Mouse (Mus musculus): ENCODE data around the gene Gramd1b. TPM values are rescaled to one million over a fixed set of nuclear protein-coding genes. Genes with fewer than 3 reads are reported as not detected.
A peak's percentile ranks its signal among the peaks of the same experiment; 100 is the strongest.

Gene Gramd1b
- polyA plus RNA-seq, 1 experiment from 2014 or later = 2.2 TPM

GRCm38 (mm10) chr9:40317735-40318134, 213.4 kb downstream of the Gramd1b start:
- H3K36me3 ChIP-seq (ENCODE audit: insufficient read depth, low read length) = no peaks in the 10 kb centered on the region
- H3K27me3 ChIP-seq (replicated peaks; ENCODE audit: insufficient read depth, low read length) = no peaks in the 10 kb centered on the region
- H3K4me2 ChIP-seq (replicated peaks; ENCODE audit: low read depth, low read length) = no peak overlapping the region
- ATAC-seq (no peak), DNase-seq (ENCODE audit: low spot score) (no peak)
- peaks cover 16% of the 10 kb centered on the region; the same call in 1 of the 2 replicates for H3K4me1 ChIP-seq (ENCODE audit: insufficient read depth, low read depth, low read length)
- no peak overlapping the region for H3K9ac ChIP-seq (replicated peaks; ENCODE audit: low read depth)
- H3K9me3 ChIP-seq (ENCODE audit: low read length) = no peaks in the 10 kb centered on the region
- H3K4me3 ChIP-seq (ENCODE audit: low read depth, low read length) = no peak overlapping the region
- H3K27ac ChIP-seq (ENCODE audit: low read length) = no peak overlapping the region
- WGBS = 76% methylated on average over 4 of the region's 4 CpGs
- TF ChIP-seq CTCF (IDR thresholded peaks at IDR 0.05) (no peak), EP300 (IDR thresholded peaks at IDR 0.05) (no peak)

DNA sequence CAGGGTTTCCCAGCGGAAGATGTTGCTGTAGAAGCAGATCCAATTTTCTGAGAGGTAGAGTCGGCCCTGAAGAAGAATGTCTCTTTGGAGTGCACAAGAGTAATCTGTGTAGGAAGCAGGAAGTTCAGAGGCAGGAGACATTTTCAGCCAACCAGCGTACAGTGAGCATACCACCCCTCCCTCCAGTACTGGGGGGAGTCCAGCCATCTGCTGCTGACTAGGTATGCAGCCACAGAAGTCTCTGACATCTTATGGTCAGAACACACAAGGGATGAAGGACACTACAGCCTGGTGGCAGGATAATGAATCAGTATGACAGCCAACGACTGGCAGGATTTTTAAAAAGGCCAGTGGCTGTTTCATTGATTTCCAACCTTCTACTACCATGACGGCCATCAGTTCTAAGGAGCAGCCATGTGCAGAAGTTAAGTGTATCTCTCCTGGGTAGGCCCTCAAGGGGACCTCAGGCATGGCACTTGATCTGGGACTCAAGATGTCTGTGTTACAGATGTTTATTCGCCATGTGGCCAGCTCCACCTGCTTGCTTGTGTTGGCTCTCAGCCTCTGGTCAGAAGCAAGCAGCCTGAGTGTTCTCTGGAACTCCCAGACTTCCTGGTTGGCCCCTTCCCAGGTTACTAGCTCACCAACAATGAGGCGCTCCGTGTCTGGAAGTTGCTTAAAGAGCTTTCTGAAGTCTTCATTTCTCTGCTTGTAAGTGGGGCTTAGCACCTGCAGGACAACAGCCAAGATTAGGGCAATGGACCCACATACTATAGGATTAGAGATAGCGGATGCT, 214.1 kb downstream of the Gramd1b start:
- H3K9me3 ChIP-seq (ENCODE audit: low read length) = no peaks in the 10 kb centered on the region
- no peak overlapping the region for H3K4me3 ChIP-seq (ENCODE audit: low read depth, low read length)
- H3K4me1 ChIP-seq (ENCODE audit: insufficient read depth, low read depth, low read length) = peaks cover 16% of the 10 kb centered on the region; the same call in 1 of the 2 replicates
- WGBS = 63% methylated on average over 9 of the region's 9 CpGs
- no peak overlapping the region for H3K4me2 ChIP-seq (replicated peaks; ENCODE audit: low read depth, low read length)
- DNase-seq (ENCODE audit: low spot score) = peak; percentile 77
- H3K27ac ChIP-seq (ENCODE audit: low read length) = no peak overlapping the region
- no peak for TF ChIP-seq EP300 (IDR thresholded peaks at IDR 0.05)
- no peak for TF ChIP-seq CTCF (IDR thresholded peaks at IDR 0.05)
- H3K27me3 ChIP-seq (replicated peaks; ENCODE audit: insufficient read depth, low read length) = no peaks in the 10 kb centered on the region
- H3K36me3 ChIP-seq (ENCODE audit: insufficient read depth, low read length) = no peaks in the 10 kb centered on the region
- H3K9ac ChIP-seq (replicated peaks; ENCODE audit: low read depth) = no peak overlapping the region
- peak; percentile 36 for ATAC-seq

DNA sequence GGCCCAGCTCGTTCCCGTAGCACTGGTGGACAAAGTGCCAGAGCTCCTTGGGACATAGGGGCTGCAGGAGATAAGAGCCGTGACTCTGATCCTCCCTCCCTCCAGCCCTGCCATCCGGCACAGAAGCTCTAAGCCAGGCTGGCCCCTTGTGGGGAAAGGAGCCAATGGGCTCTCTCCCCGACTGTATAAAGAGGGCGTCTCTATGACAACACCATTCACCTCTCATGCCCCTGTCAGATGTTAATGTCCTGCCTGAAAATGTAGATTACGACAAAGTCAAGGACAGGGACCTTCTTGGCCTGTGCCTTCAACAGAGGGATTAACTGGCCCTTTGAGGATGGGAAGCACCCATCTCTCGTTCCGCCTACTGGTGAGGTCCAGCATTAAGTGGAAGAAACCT, 219.4 kb downstream of the Gramd1b start:
- ATAC-seq (no peak), DNase-seq (ENCODE audit: low spot score) (no peak)
- H3K9ac ChIP-seq (replicated peaks; ENCODE audit: low read depth) = no peak overlapping the region
- H3K4me3 ChIP-seq (ENCODE audit: low read depth, low read length) = no peak overlapping the region
- H3K27me3 ChIP-seq (replicated peaks; ENCODE audit: insufficient read depth, low read length) = no peaks in the 10 kb centered on the region
- H3K4me1 ChIP-seq (ENCODE audit: insufficient read depth, low read depth, low read length) = no peaks in the 10 kb centered on the region
- H3K9me3 ChIP-seq (ENCODE audit: low read length) = no peaks in the 10 kb centered on the region
- H3K27ac ChIP-seq (ENCODE audit: low read length) = no peak overlapping the region
- no peak overlapping the region for H3K4me2 ChIP-seq (replicated peaks; ENCODE audit: low read depth, low read length)
- 71% methylated on average over 9 of the region's 9 CpGs for WGBS
- peaks cover 6% of the 10 kb centered on the region; the same call in 1 of the 2 replicates for H3K36me3 ChIP-seq (ENCODE audit: insufficient read depth, low read length)
- no peak for TF ChIP-seq EP300 (IDR thresholded peaks at IDR 0.05)
- no peak for TF ChIP-seq CTCF (IDR thresholded peaks at IDR 0.05)

GRCm38 (mm10) chr9:40309876-40310275, 221.3 kb downstream of the Gramd1b start:
- no peak overlapping the region for H3K4me2 ChIP-seq (replicated peaks; ENCODE audit: low read depth, low read length)
- no peak for TF ChIP-seq CTCF (IDR thresholded peaks at IDR 0.05)
- TF ChIP-seq EP300 (IDR thresholded peaks at IDR 0.05) = no peak
- WGBS = 98% methylated on average over 6 of the region's 6 CpGs
- H3K9me3 ChIP-seq (ENCODE audit: low read length) = no peaks in the 10 kb centered on the region
- no peak overlapping the region for H3K9ac ChIP-seq (replicated peaks; ENCODE audit: low read depth)
- H3K4me1 ChIP-seq (ENCODE audit: insufficient read depth, low read depth, low read length) = no peaks in the 10 kb centered on the region
- DNase-seq (ENCODE audit: low spot score) (no peak), ATAC-seq (no peak)
- no peak overlapping the region for H3K4me3 ChIP-seq (ENCODE audit: low read depth, low read length)
- no peak overlapping the region for H3K27ac ChIP-seq (ENCODE audit: low read length)
- peaks cover 6% of the 10 kb centered on the region; the same call in 1 of the 2 replicates for H3K36me3 ChIP-seq (ENCODE audit: insufficient read depth, low read length)
- no peaks in the 10 kb centered on the region for H3K27me3 ChIP-seq (replicated peaks; ENCODE audit: insufficient read depth, low read length)

GRCm38 (mm10) chr9:40307311-40307710, 223.9 kb downstream of the Gramd1b start:
- peaks cover 6% of the 10 kb centered on the region; the same call in 1 of the 2 replicates for H3K36me3 ChIP-seq (ENCODE audit: insufficient read depth, low read length)
- H3K27me3 ChIP-seq (replicated peaks; ENCODE audit: insufficient read depth, low read length) = no peaks in the 10 kb centered on the region
- no peak for ATAC-seq
- no peak overlapping the region for H3K9ac ChIP-seq (replicated peaks; ENCODE audit: low read depth)
- no peak for DNase-seq (ENCODE audit: low spot score)
- 94% methylated on average over 3 of the region's 3 CpGs for WGBS
- no peaks in the 10 kb centered on the region for H3K4me1 ChIP-seq (ENCODE audit: insufficient read depth, low read depth, low read length)
- H3K4me2 ChIP-seq (replicated peaks; ENCODE audit: low read depth, low read length) = no peak overlapping the region
- H3K27ac ChIP-seq (ENCODE audit: low read length) = no peak overlapping the region
- TF ChIP-seq EP300 (IDR thresholded peaks at IDR 0.05) (no peak), CTCF (IDR thresholded peaks at IDR 0.05) (no peak)
- no peak overlapping the region for H3K4me3 ChIP-seq (ENCODE audit: low read depth, low read length)
- no peaks in the 10 kb centered on the region for H3K9me3 ChIP-seq (ENCODE audit: low read length)

DNA sequence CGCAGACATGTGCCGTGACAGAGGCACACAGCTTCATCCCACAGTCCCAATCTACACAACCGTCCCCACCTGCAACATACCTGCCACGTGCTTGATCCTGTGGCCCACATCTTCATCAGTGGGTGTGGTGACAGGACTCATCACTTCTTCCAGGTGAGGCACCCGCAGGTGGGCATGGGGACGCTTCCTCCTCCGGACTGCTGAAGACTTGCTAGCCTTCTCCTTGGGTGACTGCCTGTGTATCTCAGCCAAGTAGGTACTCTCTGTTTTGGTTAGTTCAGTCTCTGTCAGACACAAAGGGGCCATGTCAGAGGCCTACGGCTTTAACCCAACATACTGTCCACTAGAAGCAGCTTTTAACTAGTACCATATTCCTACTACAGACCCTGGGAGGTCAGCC, 226.9 kb downstream of the Gramd1b start:
- Histone ChIP-seq H3K9me3 (ENCODE audit: low read length) (no peaks in the 10 kb centered on the region), H3K4me2 (replicated peaks; ENCODE audit: low read depth, low read length) (no peak overlapping the region), H3K9ac (replicated peaks; ENCODE audit: low read depth) (no peak overlapping the region), H3K27me3 (replicated peaks; ENCODE audit: insufficient read depth, low read length) (no peaks in the 10 kb centered on the region), H3K36me3 (ENCODE audit: insufficient read depth, low read length) (peaks cover 6% of the 10 kb centered on the region; the same call in 1 of the 2 replicates), H3K27ac (ENCODE audit: low read length) (no peak overlapping the region), H3K4me3 (ENCODE audit: low read depth, low read length) (no peak overlapping the region), H3K4me1 (ENCODE audit: insufficient read depth, low read depth, low read length) (no peaks in the 10 kb centered on the region)
- TF ChIP-seq CTCF (IDR thresholded peaks at IDR 0.05) (no peak), EP300 (IDR thresholded peaks at IDR 0.05) (no peak)
- DNase-seq (ENCODE audit: low spot score) = no peak
- WGBS = 95% methylated on average over 8 of the region's 8 CpGs
- no peak for ATAC-seq
